Mouse (Mus musculus) hindbrain, embryonic 11.5 days (tissue): ENCODE measurements around the gene Gm17332. TPM values are rescaled to one million over a fixed set of nuclear protein-coding genes. Genes with fewer than 3 reads are reported as not detected.
"Not testable (repeated sequence)": the region's sequence is repeated elsewhere in the genome, so short reads cannot be mapped to it uniquely, and the experiment has no call there.

Source experiments
- ATAC-seq: fragments of 200-750 bp; cut with Nextera tagmentation; 2 replicates; pipeline ENCODE4 v1.8.0; 2017; ENCODE audit warnings: mild to moderate bottlenecking, moderate TSS enrichment, moderate library complexity; ENCODE audit not compliant: low FRiP score
- DNase-seq: peaks from one replicate; pipeline ENCODE4 v3.0.0-alpha.2; 2015; ENCODE audit warnings: low spot score
- H3K27ac ChIP-seq: fragments of 300-500 bp; sonication (generic); 2 replicates; pipeline ENCODE4 v1.5.1; 2014; ENCODE audit warnings: mild to moderate bottlenecking, low read depth, low read length
- H3K27me3 ChIP-seq: fragments of 300-500 bp; sonication (generic); 2 replicates; pipeline ENCODE4 v1.6.1; 2014; ENCODE audit warnings: mild to moderate bottlenecking, low read length, moderate library complexity, mixed read lengths; ENCODE audit not compliant: control insufficient read depth, insufficient read depth
- H3K36me3 ChIP-seq: fragments of 300-500 bp; sonication (generic); 2 replicates; pipeline ENCODE4 v1.6.1; 2014; ENCODE audit warnings: mild to moderate bottlenecking, low read length, moderate library complexity, mixed read lengths; ENCODE audit not compliant: control insufficient read depth, insufficient read depth
- H3K4me1 ChIP-seq: fragments of 300-500 bp; sonication (generic); replicated peaks from 2 replicates; pipeline ENCODE4 v1.6.1; 2014; ENCODE audit warnings: low read length, mixed read lengths; ENCODE audit not compliant: control insufficient read depth, insufficient read depth
- H3K4me2 ChIP-seq: fragments of 300-500 bp; sonication (generic); replicated peaks from 2 replicates; pipeline ENCODE4 v1.6.1; 2014; ENCODE audit warnings: mild to moderate bottlenecking, low read depth, low read length
- H3K4me3 ChIP-seq: fragments of 300-500 bp; sonication (generic); 2 replicates; pipeline ENCODE4 v1.5.1; 2014; ENCODE audit warnings: low read depth, low read length
- H3K9ac ChIP-seq: fragments of 300-500 bp; sonication (generic); 2 replicates; pipeline ENCODE4 v1.6.1; 2014; ENCODE audit warnings: low read depth, low read length
- H3K9me3 ChIP-seq: fragments of 300-500 bp; sonication (generic); 2 replicates; pipeline ENCODE4 v1.6.1; 2016; ENCODE audit warnings: low read length; ENCODE audit not compliant: control insufficient read depth
- WGBS: fragments of 180-500 bp; shearing (Covaris S2); extraction: QIAGEN DNeasy Blood & Tissue Kit; methylation state at CpG from one replicate; pipeline ENCODE4 v1.1.7; 2014; 5-methylcytosine and 5-hydroxymethylcytosine counted together
- polyA plus RNA-seq: library from polyadenylated mRNA; unstranded; fragments of >200 nt; fragmentation: Nextera tagmentation; extraction: Ambion mirVana; gene quantifications from 2 replicates; pipeline ENCODE4 v1.2.1, GENCODE M21; 2014

The Gm17332 gene
- polyA plus RNA-seq, 1 experiment from 2014 or later = not detected

- 52% methylated on average over 2 of the region's 2 CpGs for WGBS
- no peak for ATAC-seq
- Histone ChIP-seq H3K9ac (no peak overlapping the region), H3K4me3 (peak overlapping the region; percentile 36), H3K9me3 (no peaks in the 10 kb centered on the region), H3K4me2 (peak overlapping the region; percentile 64), H3K36me3 (no peaks in the 10 kb centered on the region), H3K27me3 (no peaks in the 10 kb centered on the region), H3K27ac (no peak overlapping the region), H3K4me1 (no peaks in the 10 kb centered on the region)
- no peak for DNase-seq
Observed at GRCm38 (mm10) chr11:31168831-31169160, 13.5 kb downstream of the Gm17332 start.

- no peaks in the 10 kb centered on the region for H3K27me3 ChIP-seq
- H3K9me3 ChIP-seq = no peaks in the 10 kb centered on the region
- DNase-seq (no peak), ATAC-seq (no peak)
- WGBS = 88% methylated on average over 3 of the region's 3 CpGs
- no peak overlapping the region for H3K4me2 ChIP-seq
- H3K9ac ChIP-seq = no peak overlapping the region
- no peak overlapping the region for H3K27ac ChIP-seq
- no peaks in the 10 kb centered on the region for H3K4me1 ChIP-seq
- no peaks in the 10 kb centered on the region for H3K36me3 ChIP-seq
- no peak overlapping the region for H3K4me3 ChIP-seq
Observed at GRCm38 (mm10) chr11:31157021-31157420, 25.2 kb downstream of the Gm17332 start.

- not testable (repeated sequence) for H3K27ac ChIP-seq, H3K4me2 ChIP-seq, H3K4me3 ChIP-seq, ATAC-seq, DNase-seq, H3K9me3 ChIP-seq, H3K4me1 ChIP-seq, H3K36me3 ChIP-seq, H3K9ac ChIP-seq, H3K27me3 ChIP-seq
- WGBS = 76% methylated on average over 1 of the region's 1 CpGs
Observed at GRCm38 (mm10) chr11:31138394-31138793, 43.9 kb downstream of the Gm17332 start.

- WGBS = 92% methylated on average over 1 of the region's 1 CpGs
- H3K36me3 ChIP-seq, H3K4me3 ChIP-seq, H3K27ac ChIP-seq, H3K9me3 ChIP-seq, DNase-seq, H3K4me2 ChIP-seq, H3K9ac ChIP-seq, ATAC-seq, H3K4me1 ChIP-seq, H3K27me3 ChIP-seq: not testable (repeated sequence)
Observed at GRCm38 (mm10) chr11:31134824-31135223, 47.4 kb downstream of the Gm17332 start.

GRCm38 (mm10) chr11:31133726-31134125, 48.5 kb downstream of the Gm17332 start:
- H3K36me3 ChIP-seq, H3K4me1 ChIP-seq, H3K4me3 ChIP-seq, H3K9me3 ChIP-seq, H3K4me2 ChIP-seq, DNase-seq, ATAC-seq, H3K27ac ChIP-seq, H3K27me3 ChIP-seq, H3K9ac ChIP-seq: not testable (repeated sequence)
- 81% methylated on average over 4 of the region's 4 CpGs for WGBS

Other genes with a start within 250 kb of the Gm17332 start
- gene Erlec1, start 228.1 kb downstream of the Gm17332 start, polyA plus RNA-seq = 9.1 and 13.2 TPM in 2 replicates
- gene Chac2, start 196.1 kb downstream of the Gm17332 start, polyA plus RNA-seq = 16.7 and 18.8 TPM in 2 replicates
- 0.64 and 0.96 TPM in 2 replicates for gene Stc2, start 187.6 kb upstream of the Gm17332 start, polyA plus RNA-seq